In the genomic region with DNA sequence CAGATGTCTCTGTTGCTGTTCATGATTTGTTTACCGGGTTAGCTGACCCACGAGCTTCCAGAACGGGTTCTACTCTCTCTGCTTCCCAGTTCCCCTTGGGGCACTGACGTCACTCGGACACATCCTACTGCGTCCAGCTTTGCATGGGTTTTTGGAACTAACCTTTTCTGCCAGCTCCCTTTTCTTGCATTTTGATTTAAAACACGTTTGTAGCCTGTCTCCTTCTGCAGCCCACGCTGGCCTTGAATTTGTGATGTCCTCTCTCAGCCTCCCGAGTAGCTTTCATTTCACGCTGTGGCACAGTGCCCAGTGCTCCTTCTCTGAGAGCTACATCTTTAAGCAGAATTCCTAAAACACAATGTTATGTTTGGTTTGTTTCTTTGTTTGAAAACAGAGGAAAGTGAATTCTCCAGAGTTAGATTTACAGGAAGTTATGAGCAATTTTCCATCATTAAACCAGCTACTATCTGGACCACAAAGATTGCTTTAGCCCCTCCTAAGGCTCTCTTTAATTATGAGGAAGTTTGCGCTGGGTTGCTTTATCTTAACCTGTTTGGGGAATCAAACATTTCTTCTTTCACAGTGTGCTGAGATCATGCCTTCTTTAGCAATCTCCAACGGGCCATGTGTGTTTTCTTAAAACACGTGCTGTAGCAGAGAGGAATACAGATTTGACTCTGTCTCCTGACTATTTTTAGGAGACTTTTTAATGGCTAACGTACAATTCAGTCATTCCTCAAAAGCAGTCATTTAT, we compare ENCODE assay signal across 8 mouse cellular contexts. TPM values are rescaled to one million over a fixed set of nuclear protein-coding genes. Genes with fewer than 3 reads are reported as not detected.
DNase-seq lines count a peak whose midpoint lies in the region; ATAC-seq and TF ChIP-seq lines count a peak whose summit lies in the region.

No protein-coding gene starts in this region.

- DNase-seq in gastrocnemius, adult 2 months: peak; percentile 34
- DNase-seq in gastrocnemius, adult 8-10 months (ENCODE audit: low spot score in 2 of 2): no peak
- peak; percentile 14 for DNase-seq in 3T3-L1 (ENCODE audit: low read depth, low spot score)
- peak; percentile 11 for DNase-seq in lung, postnatal 10 days
- DNase-seq in midbrain, embryonic 11.5 days (ENCODE audit: low spot score, missing footprints): no peak
- no peak for DNase-seq in hindbrain, embryonic 14.5 days (ENCODE audit: low spot score)
- DNase-seq in thymus, postnatal 10 days (ENCODE audit: low spot score in 2 of 2): no peak

- no peak for TF ChIP-seq CTCF in gastrocnemius, adult 2 months (IDR thresholded peaks at IDR 0.05)

- no peaks in the 10 kb centered on the region for H3K4me1 ChIP-seq in midbrain, embryonic 11.5 days (ENCODE audit: control insufficient read depth, insufficient read depth, low read length)
- H3K4me1 ChIP-seq in hindbrain, embryonic 14.5 days (replicated peaks; ENCODE audit: control insufficient read depth, insufficient read depth, low read length): no peaks in the 10 kb centered on the region

- H3K27me3 ChIP-seq in midbrain, embryonic 11.5 days (ENCODE audit: control insufficient read depth, insufficient read depth, low read length): no peaks in the 10 kb centered on the region
- no peaks in the 10 kb centered on the region for H3K27me3 ChIP-seq in hindbrain, embryonic 14.5 days (ENCODE audit: control insufficient read depth, insufficient read depth, low read length)

- peak overlapping the region; percentile 63 for H3K4me3 ChIP-seq in gastrocnemius, adult 2 months
- no peak overlapping the region for H3K4me3 ChIP-seq in midbrain, embryonic 11.5 days (ENCODE audit: low read depth, low read length)
- no peak overlapping the region for H3K4me3 ChIP-seq in hindbrain, embryonic 14.5 days (replicated peaks; ENCODE audit: low read length)

- intact Hi-C loops in gastrocnemius, adult 2 months (cut with DNase I): no loop called here

- peak; percentile 77 for ATAC-seq in common myeloid progenitor, adult 5-6 weeks (replicated peaks; ENCODE audit: low read depth, poor library complexity, severe bottlenecking)
- ATAC-seq in midbrain, embryonic 11.5 days (ENCODE audit: low FRiP score): no peak
- no peak for ATAC-seq in hindbrain, embryonic 14.5 days (ENCODE audit: low FRiP score)

- no peaks in the 10 kb centered on the region for H3K36me3 ChIP-seq in midbrain, embryonic 11.5 days (ENCODE audit: control insufficient read depth, insufficient read depth, low read length)
- no peaks in the 10 kb centered on the region for H3K36me3 ChIP-seq in hindbrain, embryonic 14.5 days (replicated peaks; ENCODE audit: control insufficient read depth, insufficient read depth)

- H3K9ac ChIP-seq in midbrain, embryonic 11.5 days (ENCODE audit: low read length): no peak overlapping the region
- H3K9ac ChIP-seq in hindbrain, embryonic 14.5 days: no peak overlapping the region

- 81% methylated on average over 14 of the region's 14 CpGs for WGBS in midbrain, embryonic 11.5 days
- 77% methylated on average over 14 of the region's 14 CpGs for WGBS in hindbrain, embryonic 14.5 days

- H3K9me3 ChIP-seq in midbrain, embryonic 11.5 days (ENCODE audit: control insufficient read depth, low read length): no peaks in the 10 kb centered on the region
- H3K9me3 ChIP-seq in hindbrain, embryonic 14.5 days (ENCODE audit: control insufficient read depth, low read length): no peaks in the 10 kb centered on the region

- no peak overlapping the region for H3K4me2 ChIP-seq in midbrain, embryonic 11.5 days
- no peak overlapping the region for H3K4me2 ChIP-seq in hindbrain, embryonic 14.5 days (replicated peaks)

- no peak overlapping the region for H3K27ac ChIP-seq in gastrocnemius, adult 2 months
- no peak overlapping the region for H3K27ac ChIP-seq in midbrain, embryonic 11.5 days (ENCODE audit: low read depth, low read length)
- no peak overlapping the region for H3K27ac ChIP-seq in hindbrain, embryonic 14.5 days

RNA-seq across cellular contexts. Expression of a gene that starts 33.8 kb away (rescaled TPM):
- total RNA-seq in gastrocnemius, adult 2 months (2021): not detected
- total RNA-seq in gastrocnemius, adult 8-10 months (2022): under 1 TPM in 1 of 4 experiments, not detected in 3; 0.11 TPM
- 0.15 and 0.37 TPM in 2 replicates for total RNA-seq in common myeloid progenitor, adult 5-6 weeks (2017)
- polyA plus RNA-seq in midbrain, embryonic 11.5 days (2014; fragmentation: Nextera tagmentation; extraction: Ambion mirVana): not detected in 2 replicates
- 0.03 and 0.07 TPM in 2 replicates for polyA plus RNA-seq in hindbrain, embryonic 14.5 days (2014; fragmentation: Nextera tagmentation; extraction: Ambion mirVana)

Comparison
In these comparisons a context has a peak if more than half of its experiments do, and no peak if none do; other contexts are left out.
1. DNase-seq: peak in gastrocnemius, adult 2 months (single experiment), 3T3-L1 (single experiment) and lung, postnatal 10 days (single experiment); none in gastrocnemius, adult 8-10 months (0 of 2), midbrain, embryonic 11.5 days (single experiment), hindbrain, embryonic 14.5 days (single experiment) and thymus, postnatal 10 days (0 of 2).